Mouse (Mus musculus) neural tube, embryonic 12.5 days (tissue): ENCODE results near the gene Ugp2. TPM values are rescaled to one million over a fixed set of nuclear protein-coding genes. Genes with fewer than 3 reads are reported as not detected.

Experiments
- ATAC-seq: fragments of 200-750 bp; cut with Nextera tagmentation; 2 replicates; pipeline ENCODE4 v1.8.0; 2017; ENCODE audit warnings: low read depth, mild to moderate bottlenecking, moderate TSS enrichment, moderate library complexity; ENCODE audit not compliant: low FRiP score
- H3K27ac ChIP-seq: fragments of 300-500 bp; sonication (generic); 2 replicates; pipeline ENCODE4 v1.5.1; 2016
- H3K27me3 ChIP-seq: fragments of 300-500 bp; sonication (generic); replicated peaks from 2 replicates; pipeline ENCODE4 v1.6.1; 2016; ENCODE audit warnings: mild to moderate bottlenecking
- H3K36me3 ChIP-seq: fragments of 300-500 bp; sonication (generic); 2 replicates; pipeline ENCODE4 v1.6.1; 2016; ENCODE audit warnings: mild to moderate bottlenecking
- H3K4me1 ChIP-seq: fragments of 300-500 bp; sonication (generic); 2 replicates; pipeline ENCODE4 v1.6.1; 2016
- H3K4me2 ChIP-seq: fragments of 300-500 bp; sonication (generic); replicated peaks from 2 replicates; pipeline ENCODE4 v1.6.1; 2016; ENCODE audit warnings: mild to moderate bottlenecking
- H3K4me3 ChIP-seq: fragments of 300-500 bp; sonication (generic); 2 replicates; pipeline ENCODE4 v1.5.1; 2016
- H3K9ac ChIP-seq: fragments of 300-500 bp; sonication (generic); 2 replicates; pipeline ENCODE4 v1.6.1; 2016; ENCODE audit warnings: mild to moderate bottlenecking
- H3K9me3 ChIP-seq: fragments of 300-500 bp; sonication (generic); 2 replicates; pipeline ENCODE4 v1.6.1; 2016; ENCODE audit warnings: mild to moderate bottlenecking
- WGBS: fragments of 180-500 bp; shearing (Covaris S2); methylation state at CpG from one replicate; pipeline ENCODE4 v1.1.7; 2016; 5-methylcytosine and 5-hydroxymethylcytosine counted together
- polyA plus RNA-seq: library from polyadenylated mRNA; unstranded; fragments of >200 nt; fragmentation: Nextera tagmentation; extraction: Ambion mirVana; gene quantifications from 2 replicates; pipeline ENCODE4 v1.2.1, GENCODE M21; 2016

Gene Ugp2
- 72.9 and 75.0 TPM in 2 replicates for polyA plus RNA-seq

- 5% methylated on average over 38 of the region's 38 CpGs for WGBS
- peak; percentile 99 for ATAC-seq
- peak within 1 kb of the TSS; percentile 80 for H3K9ac ChIP-seq
- H3K9me3 ChIP-seq, result no peaks in the 10 kb centered on the region
- H3K4me1 ChIP-seq, result peaks cover 17% of the 10 kb centered on the region
- peak within 1 kb of the TSS; percentile 64 for H3K4me2 ChIP-seq
- H3K4me3 ChIP-seq, result peak within 1 kb of the TSS; percentile 80
- H3K27ac ChIP-seq, result peak within 1 kb of the TSS; percentile 59; the same call in 1 of the 2 replicates
- no peaks in the 10 kb centered on the region for H3K27me3 ChIP-seq
- H3K36me3 ChIP-seq, result no peaks in the 10 kb centered on the region
These were observed at the start of gene Ugp2 for GRCm38 (mm10) chr11:21371122-21371806. Gene Ugp2 (minus strand): TSS chr11:21371201.

GRCm38 (mm10) chr11:21414911-21415381 lies 43.9 kb upstream of the Ugp2 start:
- Histone ChIP-seq H3K36me3 (no peaks in the 10 kb centered on the region), H3K9me3 (no peaks in the 10 kb centered on the region), H3K4me1 (no peaks in the 10 kb centered on the region), H3K4me3 (no peak overlapping the region), H3K27ac (no peak overlapping the region), H3K4me2 (no peak overlapping the region), H3K27me3 (no peaks in the 10 kb centered on the region), H3K9ac (no peak overlapping the region)
- WGBS, result 65% methylated on average over 7 of the region's 7 CpGs
- no peak for ATAC-seq

- Histone ChIP-seq H3K27ac (no peak overlapping the region), H3K4me3 (no peak overlapping the region), H3K27me3 (no peaks in the 10 kb centered on the region), H3K36me3 (no peaks in the 10 kb centered on the region), H3K4me1 (no peaks in the 10 kb centered on the region), H3K9me3 (no peaks in the 10 kb centered on the region), H3K9ac (no peak overlapping the region), H3K4me2 (no peak overlapping the region)
- no peak for ATAC-seq
- 93% methylated on average over 4 of the region's 4 CpGs for WGBS
These were observed 35.7 kb upstream of the Ugp2 start for GRCm38 (mm10) chr11:21406668-21407067.

- Histone ChIP-seq H3K4me2 (no peak overlapping the region), H3K9me3 (no peaks in the 10 kb centered on the region), H3K27ac (no peak overlapping the region), H3K4me1 (no peaks in the 10 kb centered on the region), H3K4me3 (no peak overlapping the region), H3K36me3 (no peaks in the 10 kb centered on the region), H3K27me3 (no peaks in the 10 kb centered on the region), H3K9ac (no peak overlapping the region)
- no peak for ATAC-seq
- 92% methylated on average over 1 of the region's 1 CpGs for WGBS
These were observed 35.1 kb upstream of the Ugp2 start for GRCm38 (mm10) chr11:21406141-21406540.

- WGBS, result 78% methylated on average over 1 of the region's 1 CpGs
- Histone ChIP-seq H3K9me3 (no peaks in the 10 kb centered on the region), H3K4me1 (no peaks in the 10 kb centered on the region), H3K4me2 (no peak overlapping the region), H3K36me3 (no peaks in the 10 kb centered on the region), H3K4me3 (no peak overlapping the region), H3K27ac (no peak overlapping the region), H3K27me3 (no peaks in the 10 kb centered on the region), H3K9ac (no peak overlapping the region)
- ATAC-seq, result no peak
These were observed 32.9 kb upstream of the Ugp2 start for GRCm38 (mm10) chr11:21403877-21404276.

GRCm38 (mm10) chr11:21402481-21403254 lies 31.7 kb upstream of the Ugp2 start:
- 69% methylated on average over 5 of the region's 5 CpGs for WGBS
- ATAC-seq, result no peak
- H3K36me3 ChIP-seq, result no peaks in the 10 kb centered on the region

GRCm38 (mm10) chr11:21401248-21401647 lies 30.2 kb upstream of the Ugp2 start:
- Histone ChIP-seq H3K9me3 (no peaks in the 10 kb centered on the region), H3K4me1 (no peaks in the 10 kb centered on the region), H3K27me3 (no peaks in the 10 kb centered on the region), H3K27ac (no peak overlapping the region), H3K4me3 (no peak overlapping the region), H3K4me2 (no peak overlapping the region), H3K9ac (no peak overlapping the region), H3K36me3 (no peaks in the 10 kb centered on the region)
- WGBS, result 83% methylated on average over 2 of the region's 2 CpGs
- ATAC-seq, result no peak

More at GRCm38 (mm10) chr11:21402481-21403254, 31.7 kb upstream of the Ugp2 start:
- Histone ChIP-seq H3K27ac (no peak overlapping the region), H3K4me1 (no peaks in the 10 kb centered on the region), H3K4me3 (no peak overlapping the region), H3K27me3 (no peaks in the 10 kb centered on the region), H3K9me3 (no peaks in the 10 kb centered on the region), H3K4me2 (no peak overlapping the region), H3K9ac (no peak overlapping the region)

- H3K27me3 ChIP-seq, result no peaks in the 10 kb centered on the region
- H3K4me1 ChIP-seq, result no peaks in the 10 kb centered on the region
- no peaks in the 10 kb centered on the region; the same call in 1 of the 2 replicates for H3K9me3 ChIP-seq
- H3K9ac ChIP-seq, result no peak overlapping the region
- no peak overlapping the region for H3K4me2 ChIP-seq
- 55% methylated on average over 5 of the region's 5 CpGs for WGBS
- no peak overlapping the region for H3K4me3 ChIP-seq
- no peaks in the 10 kb centered on the region for H3K36me3 ChIP-seq
- no peak overlapping the region for H3K27ac ChIP-seq
- ATAC-seq, result no peak
These were observed 28.2 kb upstream of the Ugp2 start for GRCm38 (mm10) chr11:21399186-21399681.

- WGBS, result 62% methylated on average over 7 of the region's 7 CpGs
- Histone ChIP-seq H3K4me2 (no peak overlapping the region), H3K4me1 (no peaks in the 10 kb centered on the region), H3K27me3 (no peaks in the 10 kb centered on the region), H3K9me3 (peaks cover 4% of the 10 kb centered on the region), H3K27ac (no peak overlapping the region), H3K4me3 (no peak overlapping the region), H3K9ac (no peak overlapping the region), H3K36me3 (no peaks in the 10 kb centered on the region)
- ATAC-seq, result no peak
These were observed 27.5 kb upstream of the Ugp2 start for GRCm38 (mm10) chr11:21398464-21398863.

GRCm38 (mm10) chr11:21386790-21387189 lies 15.8 kb upstream of the Ugp2 start:
- no peaks in the 10 kb centered on the region for H3K4me1 ChIP-seq
- no peak overlapping the region for H3K9ac ChIP-seq
- no peak overlapping the region for H3K4me3 ChIP-seq
- no peaks in the 10 kb centered on the region for H3K9me3 ChIP-seq
- no peak for ATAC-seq
- no peak overlapping the region for H3K4me2 ChIP-seq
- H3K27me3 ChIP-seq, result no peaks in the 10 kb centered on the region
- 81% methylated on average over 4 of the region's 4 CpGs for WGBS
- H3K27ac ChIP-seq, result no peak overlapping the region
- no peaks in the 10 kb centered on the region for H3K36me3 ChIP-seq

GRCm38 (mm10) chr11:21374096-21374495 lies 3.1 kb upstream of the Ugp2 start:
- no peaks in the 10 kb centered on the region for H3K27me3 ChIP-seq
- ATAC-seq, result no peak
- peaks cover 6% of the 10 kb centered on the region; the same call in 1 of the 2 replicates for H3K4me1 ChIP-seq
- 92% methylated on average over 3 of the region's 3 CpGs for WGBS
- H3K9me3 ChIP-seq, result no peaks in the 10 kb centered on the region
- H3K4me2 ChIP-seq, result no peak overlapping the region
- no peak overlapping the region for H3K27ac ChIP-seq
- no peak overlapping the region for H3K9ac ChIP-seq
- no peaks in the 10 kb centered on the region for H3K36me3 ChIP-seq
- no peak overlapping the region for H3K4me3 ChIP-seq

- Histone ChIP-seq H3K4me1 (peaks cover 17% of the 10 kb centered on the region), H3K9ac (peak overlapping the region; percentile 80), H3K27ac (peak overlapping the region; percentile 59; the same call in 1 of the 2 replicates), H3K27me3 (no peaks in the 10 kb centered on the region), H3K4me2 (peak overlapping the region; percentile 64), H3K4me3 (peak overlapping the region; percentile 80), H3K36me3 (no peaks in the 10 kb centered on the region), H3K9me3 (no peaks in the 10 kb centered on the region)
- under 1% methylated on average over 69 of the region's 69 CpGs for WGBS
- peak; percentile 94 for ATAC-seq
These were observed 441 bp downstream of the Ugp2 start for GRCm38 (mm10) chr11:21370399-21371121.
